Comparison of ENCODE assay signal across 8 mouse cellular contexts in the genomic region with DNA sequence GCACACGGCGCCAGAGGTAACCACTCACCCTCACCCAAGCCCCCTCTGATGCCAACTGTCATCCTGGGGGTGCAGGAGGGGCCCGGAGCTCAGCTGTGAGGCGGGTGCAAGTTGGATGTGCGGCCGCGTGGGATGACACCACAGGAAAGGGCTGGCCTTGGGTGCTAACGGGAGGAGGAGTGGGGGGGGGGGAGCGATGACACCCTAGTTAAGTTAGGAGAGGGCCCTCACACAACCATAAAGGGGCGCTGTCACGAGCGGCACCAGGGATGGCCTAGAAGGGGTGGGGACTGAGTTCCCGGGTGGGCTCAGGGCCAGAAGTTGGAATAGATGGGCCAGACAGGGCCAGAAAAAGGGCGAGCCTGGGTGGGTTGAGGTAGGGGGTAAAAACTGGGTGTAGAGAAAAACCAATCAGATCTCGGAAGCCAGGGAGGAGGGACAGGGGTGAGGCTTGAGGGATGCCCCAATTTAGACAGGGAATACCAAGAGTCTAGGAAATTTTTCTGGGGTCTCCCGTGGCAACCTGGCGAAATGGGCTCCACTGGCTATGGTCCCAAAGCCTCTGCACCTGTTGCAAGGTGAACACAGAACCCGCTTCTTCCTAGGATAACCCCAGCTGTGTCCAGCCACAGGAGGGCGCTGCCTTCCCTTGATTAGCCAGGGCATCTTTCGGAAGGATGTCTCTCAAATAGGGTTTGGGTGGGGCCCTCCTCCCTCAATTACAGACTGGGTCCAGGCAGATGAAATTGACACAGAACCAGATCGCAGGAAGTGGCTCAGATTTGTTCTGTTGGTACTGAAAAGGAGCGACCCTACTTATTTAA. TPM values are rescaled to one million over a fixed set of nuclear protein-coding genes. Genes with fewer than 3 reads are reported as not detected.
DNase-seq lines count a peak whose midpoint lies in the region; ATAC-seq and TF ChIP-seq lines count a peak whose summit lies in the region.

No protein-coding gene starts in this region.

- ATAC-seq in frontal cortex, adult (ENCODE audit: low TSS enrichment) = peak; percentile 28
- ATAC-seq in hindbrain, postnatal 0 days = no peak
- no peak for ATAC-seq in liver, embryonic 15.5 days (ENCODE audit: insufficient read depth)
- ATAC-seq in neural tube, embryonic 15.5 days (ENCODE audit: low FRiP score) = no peak

- peak overlapping the region; percentile 93 for H3K27ac ChIP-seq in gastrocnemius, adult 2 months
- peak overlapping the region; percentile 82 for H3K27ac ChIP-seq in hindbrain, postnatal 0 days
- H3K27ac ChIP-seq in liver, embryonic 15.5 days (replicated peaks) = peak overlapping the region; percentile 98
- H3K27ac ChIP-seq in neural tube, embryonic 15.5 days (replicated peaks) = peak overlapping the region; percentile 79

- no peak for DNase-seq in frontal cortex, postnatal 36 days (ENCODE audit: low spot score in 2 of 2)
- peak; percentile 47 for DNase-seq in ZHBTc4 (ENCODE audit: low read depth, low spot score)
- peak; percentile 73 for DNase-seq in gastrocnemius, adult 2 months
- peak; percentile 48 for DNase-seq in hindbrain, postnatal 0 days (ENCODE audit: low spot score)
- DNase-seq in embryo, embryonic 9.5 days (ENCODE audit: extremely low spot score) = no peak

- 58% methylated on average over 22 of the region's 22 CpGs for WGBS in hindbrain, postnatal 0 days
- WGBS in liver, embryonic 15.5 days (ENCODE audit: insufficient replicate concordance) = 49% methylated on average over 22 of the region's 22 CpGs
- WGBS in neural tube, embryonic 15.5 days = 76% methylated on average over 22 of the region's 22 CpGs

- H3K4me1 ChIP-seq in hindbrain, postnatal 0 days (ENCODE audit: insufficient read depth, low read length) = peaks cover 22% of the 10 kb centered on the region
- H3K4me1 ChIP-seq in liver, embryonic 15.5 days (replicated peaks) = peaks cover 86% of the 10 kb centered on the region
- H3K4me1 ChIP-seq in neural tube, embryonic 15.5 days = peaks cover 57% of the 10 kb centered on the region

- H3K4me3 ChIP-seq in gastrocnemius, adult 2 months = peak overlapping the region; percentile 67
- H3K4me3 ChIP-seq in hindbrain, postnatal 0 days (ENCODE audit: low read length) = peak overlapping the region; percentile 49
- peak overlapping the region; percentile 51 for H3K4me3 ChIP-seq in liver, embryonic 15.5 days (replicated peaks)
- H3K4me3 ChIP-seq in neural tube, embryonic 15.5 days (replicated peaks) = peak overlapping the region; percentile 50

- H3K9me3 ChIP-seq in hindbrain, postnatal 0 days (ENCODE audit: low read length) = no peaks in the 10 kb centered on the region
- H3K9me3 ChIP-seq in liver, embryonic 15.5 days (replicated peaks) = no peaks in the 10 kb centered on the region
- H3K9me3 ChIP-seq in neural tube, embryonic 15.5 days (replicated peaks) = no peaks in the 10 kb centered on the region

- peak overlapping the region; percentile 84 for H3K4me2 ChIP-seq in hindbrain, postnatal 0 days (ENCODE audit: low read depth, low read length)
- peak overlapping the region; percentile 92 for H3K4me2 ChIP-seq in liver, embryonic 15.5 days
- H3K4me2 ChIP-seq in neural tube, embryonic 15.5 days = peak overlapping the region; percentile 77

- no peaks in the 10 kb centered on the region for H3K27me3 ChIP-seq in hindbrain, postnatal 0 days (ENCODE audit: insufficient read depth, low read length)
- H3K27me3 ChIP-seq in liver, embryonic 15.5 days = peaks cover 20% of the 10 kb centered on the region
- peaks cover 6% of the 10 kb centered on the region; the same call in 1 of the 2 replicates for H3K27me3 ChIP-seq in neural tube, embryonic 15.5 days (replicated peaks)

- H3K36me3 ChIP-seq in hindbrain, postnatal 0 days (ENCODE audit: insufficient read depth, low read length) = no peaks in the 10 kb centered on the region
- no peaks in the 10 kb centered on the region for H3K36me3 ChIP-seq in liver, embryonic 15.5 days (replicated peaks)
- no peaks in the 10 kb centered on the region for H3K36me3 ChIP-seq in neural tube, embryonic 15.5 days

- intact Hi-C loops in gastrocnemius, adult 2 months (cut with DNase I) = no loop called here

- peak overlapping the region; percentile 54; the same call in 1 of the 2 replicates for H3K9ac ChIP-seq in hindbrain, postnatal 0 days (replicated peaks; ENCODE audit: low read length)
- peak overlapping the region; percentile 66 for H3K9ac ChIP-seq in liver, embryonic 15.5 days
- peak overlapping the region; percentile 32; the same call in 1 of the 2 replicates for H3K9ac ChIP-seq in neural tube, embryonic 15.5 days (replicated peaks)

- TF ChIP-seq CTCF in gastrocnemius, adult 2 months (IDR thresholded peaks at IDR 0.05) = peak; percentile 42
- peak; percentile 52 for TF ChIP-seq CTCF in hindbrain, postnatal 0 days (IDR thresholded peaks at IDR 0.05; ENCODE audit: low read depth)

RNA-seq across cellular contexts. Expression of a gene that starts 1.2 kb away (rescaled TPM):
- 1 to 10 TPM in 1 of 2 experiments, under 1 TPM in 1; 0.84 to 1.6 TPM for total RNA-seq in gastrocnemius, adult 2 months (2021)
- 5.7 and 22.1 TPM in 2 replicates for total RNA-seq in hindbrain, postnatal 0 days (2014; rRNA removed)
- 2.5 and 3.4 TPM in 2 replicates for polyA plus RNA-seq in hindbrain, postnatal 0 days (2015; fragmentation: Nextera tagmentation; extraction: Ambion mirVana)
- polyA plus RNA-seq in liver, embryonic 15.5 days (2015; fragmentation: Nextera tagmentation; extraction: Ambion mirVana) = 31.4 and 37.5 TPM in 2 replicates
- 5.3 and 11.7 TPM in 2 replicates for polyA plus RNA-seq in neural tube, embryonic 15.5 days (2015; fragmentation: Nextera tagmentation; extraction: Ambion mirVana)

RNA-seq across cellular contexts. Expression of a gene that starts 12.8 kb away (rescaled TPM):
- total RNA-seq in gastrocnemius, adult 2 months (2021) = under 1 TPM; 0.08 to 0.14 TPM
- 3.4 and 4.4 TPM in 2 replicates for total RNA-seq in hindbrain, postnatal 0 days (2014; rRNA removed)
- 5.8 and 6.6 TPM in 2 replicates for polyA plus RNA-seq in hindbrain, postnatal 0 days (2015; fragmentation: Nextera tagmentation; extraction: Ambion mirVana)
- 0.13 and 0.24 TPM in 2 replicates for polyA plus RNA-seq in liver, embryonic 15.5 days (2015; fragmentation: Nextera tagmentation; extraction: Ambion mirVana)
- polyA plus RNA-seq in neural tube, embryonic 15.5 days (2015; fragmentation: Nextera tagmentation; extraction: Ambion mirVana) = 2.7 and 2.9 TPM in 2 replicates

RNA-seq across cellular contexts. Expression of a gene that starts 33.3 kb away (rescaled TPM):
- total RNA-seq in gastrocnemius, adult 2 months (2021) = 10 to 100 TPM; 64.8 to 65.8 TPM
- 68.9 and 86.0 TPM in 2 replicates for total RNA-seq in hindbrain, postnatal 0 days (2014; rRNA removed)
- 140 and 143 TPM in 2 replicates for polyA plus RNA-seq in hindbrain, postnatal 0 days (2015; fragmentation: Nextera tagmentation; extraction: Ambion mirVana)
- 43.2 and 45.3 TPM in 2 replicates for polyA plus RNA-seq in liver, embryonic 15.5 days (2015; fragmentation: Nextera tagmentation; extraction: Ambion mirVana)
- polyA plus RNA-seq in neural tube, embryonic 15.5 days (2015; fragmentation: Nextera tagmentation; extraction: Ambion mirVana) = 128 TPM in 2 replicates

Comparison
In these comparisons a context has a peak if more than half of its experiments do, and no peak if none do; other contexts are left out.
1. DNase-seq: peak in ZHBTc4 (single experiment), gastrocnemius, adult 2 months (single experiment) and hindbrain, postnatal 0 days (single experiment); none in frontal cortex, postnatal 36 days (0 of 2) and embryo, embryonic 9.5 days (single experiment).
2. Peak in every context shown above with its lines, with median percentiles within 50 percentile points of each other: H3K27ac ChIP-seq, H3K4me3 ChIP-seq, H3K4me2 ChIP-seq and H3K9ac ChIP-seq.